Mouse (Mus musculus): ENCODE data around the gene Tbc1d30.

- no peak for TF ChIP-seq CTCF (IDR thresholded peaks at IDR 0.05; ENCODE audit: low read depth)
- TF ChIP-seq EP300 (IDR thresholded peaks at IDR 0.05; ENCODE audit: low read depth): peak; percentile 60; the same call in 1 of the 2 replicates
Measured at GRCm38 (mm10) chr10:121343867-121344266, 7.2 kb downstream of the Tbc1d30 start.
